Mouse (Mus musculus): ENCODE results near the gene Olfr235.

- TF ChIP-seq CTCF (IDR thresholded peaks at IDR 0.05; ENCODE audit: low read depth) (no peak), EP300 (optimal IDR thresholded peaks at IDR 0.05) (no peak)
Observed at GRCm38 (mm10) chr19:12279554-12279953, 18.7 kb downstream of the Olfr235 start, which contains the start of gene Olfr1434.
